Mouse (Mus musculus): Measurements from ENCODE around the gene Olfr1497. TPM values are rescaled to one million over a fixed set of nuclear protein-coding genes. Genes with fewer than 3 reads are reported as not detected.
"Not testable (repeated sequence)": the region's sequence is repeated elsewhere in the genome, so short reads cannot be mapped to it uniquely, and the experiment has no call there.

Gene Olfr1497
- total RNA-seq (2018; cell fraction: chromatin; rRNA removed): not detected
- total RNA-seq (2018; cell fraction: cytosol; rRNA removed): not detected
- total RNA-seq (2018; cell fraction: nucleus; rRNA removed): not detected
- polyA plus RNA-seq (2018): not detected in 3 replicates

- Histone ChIP-seq H3K4me3 (ENCODE audit: inconsistent target) (no peak within 1 kb of the TSS), H3K79me2 (ENCODE audit: inconsistent target) (no peaks in the 10 kb centered on the region), H3K27ac (no peak within 1 kb of the TSS), H3K36me3 (ENCODE audit: inconsistent target) (no peaks in the 10 kb centered on the region)
These were observed at the start of gene Olfr1497 for GRCm38 (mm10) chr19:13798102-13798501. TSS of gene Olfr1497 (minus strand) at chr19:13798202.

GRCm38 (mm10) chr19:13830388-13830787, 32.4 kb upstream of the Olfr1497 start, which contains the start of gene Olfr1500:
TSS of gene Olfr1500 (minus strand) at chr19:13830488.
- Histone ChIP-seq H3K36me3 (ENCODE audit: inconsistent target) (no peaks in the 10 kb centered on the region), H3K79me2 (ENCODE audit: inconsistent target) (no peaks in the 10 kb centered on the region), H3K4me3 (ENCODE audit: inconsistent target) (no peak within 1 kb of the TSS), H3K27ac (no peak within 1 kb of the TSS)

- H3K36me3 ChIP-seq (ENCODE audit: inconsistent target): no peaks in the 10 kb centered on the region
- no peaks in the 10 kb centered on the region for H3K79me2 ChIP-seq (ENCODE audit: inconsistent target)
- no peak overlapping the region for H3K4me3 ChIP-seq (ENCODE audit: inconsistent target)
- no peak overlapping the region for H3K27ac ChIP-seq
- WGBS (ENCODE audit: missing documents): 60% methylated on average over 3 of the region's 3 CpGs
These were observed 30.4 kb upstream of the Olfr1497 start for GRCm38 (mm10) chr19:13828447-13828846.

GRCm38 (mm10) chr19:13820847-13821246, 22.8 kb upstream of the Olfr1497 start:
- Histone ChIP-seq H3K27ac (no peak overlapping the region), H3K79me2 (ENCODE audit: inconsistent target) (no peaks in the 10 kb centered on the region), H3K4me3 (ENCODE audit: inconsistent target) (no peak overlapping the region), H3K36me3 (ENCODE audit: inconsistent target) (no peaks in the 10 kb centered on the region)
- WGBS (ENCODE audit: missing documents): 26% methylated on average over 5 of the region's 5 CpGs

- Histone ChIP-seq H3K27ac (no peak within 1 kb of the TSS), H3K4me3 (ENCODE audit: inconsistent target) (no peak within 1 kb of the TSS), H3K79me2 (ENCODE audit: inconsistent target) (no peaks in the 10 kb centered on the region)
These were observed 21.3 kb upstream of the Olfr1497 start, which contains the start of gene Olfr1499 for GRCm38 (mm10) chr19:13819347-13819746. TSS of gene Olfr1499 (minus strand) at chr19:13819447.

GRCm38 (mm10) chr19:13818827-13819226, 20.8 kb upstream of the Olfr1497 start:
- WGBS (ENCODE audit: missing documents): 28% methylated on average over 5 of the region's 5 CpGs
- Histone ChIP-seq H3K27ac (no peak overlapping the region), H3K36me3 (ENCODE audit: inconsistent target) (no peaks in the 10 kb centered on the region), H3K79me2 (ENCODE audit: inconsistent target) (no peaks in the 10 kb centered on the region), H3K4me3 (ENCODE audit: inconsistent target) (no peak overlapping the region)

More at GRCm38 (mm10) chr19:13819347-13819746, 21.3 kb upstream of the Olfr1497 start, which contains the start of gene Olfr1499:
- H3K36me3 ChIP-seq (ENCODE audit: inconsistent target): no peaks in the 10 kb centered on the region

- H3K27ac ChIP-seq: no peak overlapping the region
- H3K36me3 ChIP-seq (ENCODE audit: inconsistent target): no peaks in the 10 kb centered on the region
- H3K4me3 ChIP-seq (ENCODE audit: inconsistent target): no peak overlapping the region
- 69% methylated on average over 2 of the region's 2 CpGs for WGBS (ENCODE audit: missing documents)
- no peaks in the 10 kb centered on the region for H3K79me2 ChIP-seq (ENCODE audit: inconsistent target)
These were observed 14.8 kb upstream of the Olfr1497 start for GRCm38 (mm10) chr19:13812823-13813222.

- H3K4me3 ChIP-seq (ENCODE audit: inconsistent target); H3K36me3 ChIP-seq (ENCODE audit: inconsistent target); H3K79me2 ChIP-seq (ENCODE audit: inconsistent target); H3K27ac ChIP-seq: not testable (repeated sequence)
- 50% methylated on average over 1 of the region's 1 CpGs for WGBS (ENCODE audit: missing documents)
These were observed 7.5 kb upstream of the Olfr1497 start for GRCm38 (mm10) chr19:13805486-13805885.

- no peaks in the 10 kb centered on the region for H3K36me3 ChIP-seq (ENCODE audit: inconsistent target)
- no peaks in the 10 kb centered on the region for H3K79me2 ChIP-seq (ENCODE audit: inconsistent target)
- no peak within 1 kb of the TSS for H3K4me3 ChIP-seq (ENCODE audit: inconsistent target)
- 71% methylated on average over 1 of the region's 1 CpGs for WGBS (ENCODE audit: missing documents)
- H3K27ac ChIP-seq: no peak within 1 kb of the TSS
These were observed 20.4 kb downstream of the Olfr1497 start, which contains the start of gene Olfr1496 for GRCm38 (mm10) chr19:13777578-13777977. TSS of gene Olfr1496 (plus strand) at chr19:13777878.

GRCm38 (mm10) chr19:13768565-13769276, 29.3 kb downstream of the Olfr1497 start:
- Histone ChIP-seq H3K4me3 (ENCODE audit: inconsistent target) (no peak overlapping the region), H3K79me2 (ENCODE audit: inconsistent target) (no peaks in the 10 kb centered on the region), H3K36me3 (ENCODE audit: inconsistent target) (no peaks in the 10 kb centered on the region), H3K27ac (no peak overlapping the region)
- 88% methylated on average over 9 of the region's 9 CpGs for WGBS (ENCODE audit: missing documents)

- Histone ChIP-seq H3K27ac (no peak within 1 kb of the TSS), H3K36me3 (ENCODE audit: inconsistent target) (no peaks in the 10 kb centered on the region)
- 80% methylated on average over 3 of the region's 3 CpGs for WGBS (ENCODE audit: missing documents)
These were observed 33.7 kb downstream of the Olfr1497 start, which contains the start of gene Olfr1495 for GRCm38 (mm10) chr19:13764306-13764705. TSS of gene Olfr1495 (plus strand) at chr19:13764606.

GRCm38 (mm10) chr19:13749366-13749765, 48.6 kb downstream of the Olfr1497 start:
- no peak overlapping the region for H3K4me3 ChIP-seq (ENCODE audit: inconsistent target)
- 88% methylated on average over 1 of the region's 1 CpGs for WGBS (ENCODE audit: missing documents)

More at GRCm38 (mm10) chr19:13764306-13764705, 33.7 kb downstream of the Olfr1497 start, which contains the start of gene Olfr1495:
- Histone ChIP-seq H3K4me3 (ENCODE audit: inconsistent target) (no peak within 1 kb of the TSS), H3K79me2 (ENCODE audit: inconsistent target) (no peaks in the 10 kb centered on the region)

More at GRCm38 (mm10) chr19:13749366-13749765, 48.6 kb downstream of the Olfr1497 start:
- Histone ChIP-seq H3K79me2 (ENCODE audit: inconsistent target) (no peaks in the 10 kb centered on the region), H3K27ac (no peak overlapping the region), H3K36me3 (ENCODE audit: inconsistent target) (no peaks in the 10 kb centered on the region)

Other genes starting within 250 kb of the Olfr1497 start
- gene Olfr1484, start 214.7 kb downstream of the Olfr1497 start, polyA plus RNA-seq (2018): not detected in 3 replicates
- gene Olfr1487, start 180.8 kb downstream of the Olfr1497 start, polyA plus RNA-seq (2018): not detected in 3 replicates
- gene Olfr1489, start 166.6 kb downstream of the Olfr1497 start, polyA plus RNA-seq (2018): not detected in 3 replicates
- gene Olfr1490, start 147.1 kb downstream of the Olfr1497 start, polyA plus RNA-seq (2018): not detected in 3 replicates
- not detected in 3 replicates for gene Olfr1491, start 100.9 kb downstream of the Olfr1497 start, polyA plus RNA-seq (2018)
- not detected in 3 replicates for gene Olfr1493-ps1, start 74.9 kb downstream of the Olfr1497 start, polyA plus RNA-seq (2018)
- not detected in 3 replicates for gene Olfr1494, start 58.5 kb downstream of the Olfr1497 start, polyA plus RNA-seq (2018)
- not detected in 3 replicates for gene Olfr1495, start 33.6 kb downstream of the Olfr1497 start, polyA plus RNA-seq (2018)
- not detected in 3 replicates for gene Olfr1496, start 20.3 kb downstream of the Olfr1497 start, polyA plus RNA-seq (2018)
- not detected in 3 replicates for gene Olfr1499, start 21.2 kb upstream of the Olfr1497 start, polyA plus RNA-seq (2018)
- not detected in 3 replicates for gene Olfr1500, start 32.3 kb upstream of the Olfr1497 start, polyA plus RNA-seq (2018)
- not detected in 3 replicates for gene Olfr1501, start 52.5 kb upstream of the Olfr1497 start, polyA plus RNA-seq (2018)
- gene Olfr1502, start 63.6 kb upstream of the Olfr1497 start, polyA plus RNA-seq (2018): not detected in 3 replicates
- not detected in 3 replicates for gene Olfr1504, start 99.7 kb upstream of the Olfr1497 start, polyA plus RNA-seq (2018)
- not detected in 3 replicates for gene Olfr1505, start 115.3 kb upstream of the Olfr1497 start, polyA plus RNA-seq (2018)